Mouse (Mus musculus) spleen, adult 2 months (tissue): ENCODE results near the gene 2210408I21Rik.

ENCODE experiments used
- CTCF ChIP-seq: fragments of 200-500 bp; IDR thresholded peaks from 2 replicates; pipeline ENCODE4 v1.5.1; 2011; ENCODE audit warnings: mild to moderate bottlenecking, inconsistent platforms; ENCODE audit not compliant: insufficient read depth, insufficient read length, insufficient replicate concordance; ENCODE audit errors: extremely low read depth
- POLR2A ChIP-seq: fragments of 200-500 bp; IDR thresholded peaks from 2 replicates; pipeline ENCODE4 v1.6.1; 2011; ENCODE audit warnings: low read depth, low read length, inconsistent platforms

DNA sequence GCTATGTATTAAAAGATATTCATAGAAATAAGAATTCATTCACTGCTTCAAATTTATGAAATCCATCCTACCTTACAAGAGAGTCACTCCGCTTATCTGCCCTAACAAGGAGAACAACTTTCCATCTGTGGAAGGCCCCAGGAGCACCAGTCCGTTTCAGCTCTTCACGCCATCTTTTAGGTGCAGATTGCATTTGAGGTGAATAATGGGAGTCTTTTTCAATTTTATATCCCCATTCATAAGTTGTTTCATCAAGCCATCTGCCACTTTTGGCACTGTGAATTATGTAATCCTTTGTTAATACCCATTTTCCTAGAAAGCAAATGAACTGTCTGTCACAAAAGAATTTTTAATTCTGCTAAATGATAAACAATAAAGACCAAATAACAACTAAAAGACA lies 10.2 kb upstream of the 2210408I21Rik start:
- TF ChIP-seq POLR2A (no peak), CTCF (no peak)
